Mouse (Mus musculus): Measurements from ENCODE around the gene Gmip.

Gmip gene

GRCm38 (mm10) chr8:69861251-69861650 lies 52.8 kb downstream of the Gmip start:
- DNase-seq (ENCODE audit: low read depth in 1 of 2, low spot score in 2 of 2) = no peak

GRCm38 (mm10) chr8:69863387-69864020 lies 55.0 kb downstream of the Gmip start:
- no peak for DNase-seq (ENCODE audit: low read depth in 1 of 2, low spot score in 2 of 2)

- no peak for DNase-seq (ENCODE audit: low read depth in 1 of 2, low spot score in 2 of 2)
These were observed 55.7 kb downstream of the Gmip start for GRCm38 (mm10) chr8:69864180-69864579.

- no peak for DNase-seq (ENCODE audit: low read depth in 1 of 2, low spot score in 2 of 2)
These were observed 59.3 kb downstream of the Gmip start for GRCm38 (mm10) chr8:69867696-69868326.

GRCm38 (mm10) chr8:69870003-69870765 lies 61.7 kb downstream of the Gmip start:
- DNase-seq (ENCODE audit: low read depth in 1 of 2, low spot score in 2 of 2) = no peak

- DNase-seq (ENCODE audit: low read depth in 1 of 2, low spot score in 2 of 2) = no peak
These were observed 62.4 kb downstream of the Gmip start for GRCm38 (mm10) chr8:69870907-69871306.
